9 mouse cellular contexts compared by ENCODE assay signal in the genomic region with DNA sequence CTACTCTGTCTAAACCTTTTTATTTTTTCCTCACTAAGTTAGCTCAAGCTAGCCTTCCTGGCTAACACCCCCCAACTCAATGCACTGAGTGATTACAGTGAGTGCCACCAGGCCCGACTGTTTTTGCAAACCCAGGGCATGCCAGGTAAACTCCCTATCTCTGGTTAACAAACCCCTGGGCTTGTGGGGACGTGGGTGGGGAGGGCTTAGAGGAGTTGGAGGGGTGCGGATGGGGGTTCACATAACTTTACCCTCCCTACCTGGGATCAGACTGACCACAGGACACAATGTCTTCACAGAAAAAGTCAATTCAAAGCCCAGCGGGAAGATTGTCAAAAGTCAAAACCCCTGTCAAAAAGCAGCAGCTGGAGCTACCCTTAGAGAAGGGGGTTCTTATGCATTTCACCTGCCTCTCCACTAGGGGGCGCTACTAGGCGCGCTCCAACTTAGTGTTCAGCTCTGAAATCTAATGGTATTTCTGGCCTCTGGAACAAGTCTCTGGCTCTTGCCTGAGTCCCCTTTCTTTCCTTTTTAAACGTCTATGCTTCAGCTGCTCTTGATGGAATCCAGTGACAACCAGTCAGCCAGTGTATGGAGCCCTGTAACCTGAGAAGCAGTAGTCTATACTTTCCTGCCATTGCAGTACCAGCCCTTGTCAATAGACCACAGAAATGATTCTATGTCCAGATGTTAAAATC. TPM values are rescaled to one million over a fixed set of nuclear protein-coding genes. Genes with fewer than 3 reads are reported as not detected.
DNase-seq lines count a peak whose midpoint lies in the region; ATAC-seq and TF ChIP-seq lines count a peak whose summit lies in the region.
"Had no signal": no experiment of that assay in that cellular context is flagged by ENCODE, and none has a peak within 500 bp of the region (broad histone marks: within the 10 kb centered on the region; RNA-seq: fewer than 3 reads in every experiment).

No protein-coding gene starts in this region.

- 0 out of 2 replicates have a peak, but pooled peaks have one; percentile 53 for ATAC-seq in intestine, embryonic 14.5 days (replicated peaks; ENCODE audit: low FRiP score, low TSS enrichment, low read depth)
- no peak for ATAC-seq in intestine, embryonic 15.5 days
- no peak for ATAC-seq in midbrain, postnatal 0 days (ENCODE audit: low FRiP score)

- DNase-seq in intestine, embryonic 14.5 days (ENCODE audit: low spot score): peak; percentile 78
- peak; percentile 80 for DNase-seq in NIH3T3 (ENCODE audit: low read depth)
- DNase-seq in cerebellum, adult 9-11 months: peak; percentile 31
- DNase-seq in heart, postnatal 14 days: peak; percentile 71 to 78
- peak; percentile 29 for DNase-seq in left cerebral cortex, postnatal 36 days (ENCODE audit: low spot score in 2 of 2)
- peak; percentile 43 for DNase-seq in midbrain, postnatal 0 days (ENCODE audit: low spot score)
- DNase-seq in thymus, postnatal 25 days: peak; percentile 45

- no peak overlapping the region for H3K4me3 ChIP-seq in intestine, embryonic 14.5 days (ENCODE audit: low read depth, low read length)
- no peak overlapping the region for H3K4me3 ChIP-seq in intestine, embryonic 15.5 days (replicated peaks)
- no peak overlapping the region for H3K4me3 ChIP-seq in midbrain, postnatal 0 days (ENCODE audit: low read depth, low read length)
- H3K4me3 ChIP-seq: neural tube, embryonic 13.5 days had no signal

- H3K9ac ChIP-seq in intestine, embryonic 14.5 days (ENCODE audit: low read length): no peak overlapping the region
- H3K9ac ChIP-seq in intestine, embryonic 15.5 days: no peak overlapping the region
- H3K9ac ChIP-seq in midbrain, postnatal 0 days (replicated peaks; ENCODE audit: low read length, poor library complexity, severe bottlenecking): no peak overlapping the region
- H3K9ac ChIP-seq: neural tube, embryonic 13.5 days had no signal

- TF ChIP-seq CTCF in midbrain, postnatal 0 days (IDR thresholded peaks at IDR 0.05): peak; percentile 79

- no peaks in the 10 kb centered on the region for H3K27me3 ChIP-seq in intestine, embryonic 14.5 days (replicated peaks; ENCODE audit: control insufficient read depth, insufficient read depth, low read length)
- H3K27me3 ChIP-seq in intestine, embryonic 15.5 days (replicated peaks): no peaks in the 10 kb centered on the region
- H3K27me3 ChIP-seq in midbrain, postnatal 0 days (ENCODE audit: insufficient read depth, low read length): no peaks in the 10 kb centered on the region
- H3K27me3 ChIP-seq: neural tube, embryonic 13.5 days had no signal

- intact Hi-C loops in heart, postnatal 14 days (cut with DNase I): loop anchor here (2.0 kb wide), 1 partner anchor 75 kb away; no protein-coding TSS in a partner anchor
- intact Hi-C loops in left cerebral cortex, postnatal 36 days (cut with DNase I): loop anchor here (2.0 to 10.0 kb wide), 3 partner anchors 45 to 113 kb away; no protein-coding TSS in a partner anchor

- peaks cover 25% of the 10 kb centered on the region for H3K36me3 ChIP-seq in intestine, embryonic 14.5 days (ENCODE audit: control insufficient read depth, insufficient read depth, low read length)
- H3K36me3 ChIP-seq in intestine, embryonic 15.5 days: peaks cover 6% of the 10 kb centered on the region; the same call in 1 of the 2 replicates
- peaks cover 17% of the 10 kb centered on the region for H3K36me3 ChIP-seq in midbrain, postnatal 0 days (ENCODE audit: insufficient read depth, low read length)

- WGBS in intestine, embryonic 14.5 days: 26% methylated on average over 8 of the region's 8 CpGs
- 27% methylated on average over 8 of the region's 8 CpGs for WGBS in intestine, embryonic 15.5 days
- WGBS in midbrain, postnatal 0 days: 27% methylated on average over 8 of the region's 8 CpGs

- H3K4me2 ChIP-seq in intestine, embryonic 14.5 days (ENCODE audit: low read length): no peak overlapping the region
- no peak overlapping the region for H3K4me2 ChIP-seq in intestine, embryonic 15.5 days (replicated peaks)
- H3K4me2 ChIP-seq in midbrain, postnatal 0 days (ENCODE audit: low read depth, low read length, poor library complexity, severe bottlenecking): no peak overlapping the region
- H3K4me2 ChIP-seq: neural tube, embryonic 13.5 days had no signal

- H3K27ac ChIP-seq in intestine, embryonic 14.5 days (ENCODE audit: low read depth): no peak overlapping the region
- no peak overlapping the region for H3K27ac ChIP-seq in intestine, embryonic 15.5 days
- no peak overlapping the region for H3K27ac ChIP-seq in midbrain, postnatal 0 days (ENCODE audit: low read depth, low read length)
- H3K27ac ChIP-seq: neural tube, embryonic 13.5 days had no signal

- H3K9me3 ChIP-seq in intestine, embryonic 14.5 days (ENCODE audit: control insufficient read depth, low read length): no peaks in the 10 kb centered on the region
- no peaks in the 10 kb centered on the region for H3K9me3 ChIP-seq in intestine, embryonic 15.5 days
- H3K9me3 ChIP-seq in midbrain, postnatal 0 days (ENCODE audit: low read length): no peaks in the 10 kb centered on the region
- H3K9me3 ChIP-seq: neural tube, embryonic 13.5 days had no signal

- no peaks in the 10 kb centered on the region for H3K4me1 ChIP-seq in intestine, embryonic 14.5 days (replicated peaks; ENCODE audit: control insufficient read depth, insufficient read depth, low read length)
- no peaks in the 10 kb centered on the region for H3K4me1 ChIP-seq in intestine, embryonic 15.5 days (replicated peaks)
- H3K4me1 ChIP-seq in midbrain, postnatal 0 days (ENCODE audit: insufficient read depth, low read length): no peaks in the 10 kb centered on the region
- H3K4me1 ChIP-seq: neural tube, embryonic 13.5 days had no signal

RNA-seq across cellular contexts. Expression of a gene that starts 12.1 kb away (rescaled TPM):
- polyA plus RNA-seq in intestine, embryonic 14.5 days (2014; fragmentation: Nextera tagmentation; extraction: Ambion mirVana): 27.8 TPM in 2 replicates
- polyA plus RNA-seq in intestine, embryonic 15.5 days (2015; fragmentation: Nextera tagmentation; extraction: Ambion mirVana): 27.9 and 28.2 TPM in 2 replicates
- 1 to 10 TPM; 6.6 to 6.7 TPM for total RNA-seq in heart, postnatal 14 days (2021)
- total RNA-seq in left cerebral cortex, postnatal 36 days (2021): 10 to 100 TPM; 13.2 to 13.3 TPM
- 15.7 and 25.0 TPM in 2 replicates for total RNA-seq in midbrain, postnatal 0 days (2014; rRNA removed)
- polyA plus RNA-seq in midbrain, postnatal 0 days (2015; fragmentation: Nextera tagmentation; extraction: Ambion mirVana): 24.9 and 26.2 TPM in 2 replicates

RNA-seq across cellular contexts. Expression of a gene that starts 19.0 kb away (rescaled TPM):
- polyA plus RNA-seq in intestine, embryonic 14.5 days (2014; fragmentation: Nextera tagmentation; extraction: Ambion mirVana): 28.9 and 32.5 TPM in 2 replicates
- 26.9 and 27.9 TPM in 2 replicates for polyA plus RNA-seq in intestine, embryonic 15.5 days (2015; fragmentation: Nextera tagmentation; extraction: Ambion mirVana)
- 10 to 100 TPM; 22.7 to 23.0 TPM for total RNA-seq in heart, postnatal 14 days (2021)
- 10 to 100 TPM; 49.5 to 52.4 TPM for total RNA-seq in left cerebral cortex, postnatal 36 days (2021)
- total RNA-seq in midbrain, postnatal 0 days (2014; rRNA removed): 75.9 and 87.9 TPM in 2 replicates
- 75.4 and 77.5 TPM in 2 replicates for polyA plus RNA-seq in midbrain, postnatal 0 days (2015; fragmentation: Nextera tagmentation; extraction: Ambion mirVana)

RNA-seq across cellular contexts. Expression of a gene that starts 24.6 kb away (rescaled TPM):
- 0.08 and 0.12 TPM in 2 replicates for polyA plus RNA-seq in intestine, embryonic 14.5 days (2014; fragmentation: Nextera tagmentation; extraction: Ambion mirVana)
- 0.92 and 0.96 TPM in 2 replicates for polyA plus RNA-seq in intestine, embryonic 15.5 days (2015; fragmentation: Nextera tagmentation; extraction: Ambion mirVana)
- not detected for total RNA-seq in heart, postnatal 14 days (2021)
- total RNA-seq in left cerebral cortex, postnatal 36 days (2021): under 1 TPM; 0.23 to 0.25 TPM
- total RNA-seq in midbrain, postnatal 0 days (2014; rRNA removed): not detected in 2 replicates
- polyA plus RNA-seq in midbrain, postnatal 0 days (2015; fragmentation: Nextera tagmentation; extraction: Ambion mirVana): not detected in 2 replicates
- polyA plus RNA-seq: neural tube, embryonic 13.5 days had no signal

RNA-seq across cellular contexts. Expression of a gene that starts 41.6 kb away (rescaled TPM):
- polyA plus RNA-seq in intestine, embryonic 14.5 days (2014; fragmentation: Nextera tagmentation; extraction: Ambion mirVana): 14.3 and 15.1 TPM in 2 replicates
- polyA plus RNA-seq in intestine, embryonic 15.5 days (2015; fragmentation: Nextera tagmentation; extraction: Ambion mirVana): 11.7 and 13.4 TPM in 2 replicates
- 1 to 10 TPM; 5.0 to 7.0 TPM for total RNA-seq in heart, postnatal 14 days (2021)
- 10 to 100 TPM; 21.6 to 29.7 TPM for total RNA-seq in left cerebral cortex, postnatal 36 days (2021)
- total RNA-seq in midbrain, postnatal 0 days (2014; rRNA removed): 19.9 and 22.5 TPM in 2 replicates
- polyA plus RNA-seq in midbrain, postnatal 0 days (2015; fragmentation: Nextera tagmentation; extraction: Ambion mirVana): 7.1 and 8.1 TPM in 2 replicates

Comparison
In these comparisons a context has a peak if more than half of its experiments do, and no peak if none do; other contexts are left out.
1. DNase-seq: peak in every context shown above with its lines; median percentile 80 in NIH3T3; 78 in intestine, embryonic 14.5 days; 74 in heart, postnatal 14 days; 45 in thymus, postnatal 25 days; 43 in midbrain, postnatal 0 days; 31 in cerebellum, adult 9-11 months; 29 in left cerebral cortex, postnatal 36 days.